In genomic region chr13:64299069-64299468, GRCm38 (mm10) we compare ENCODE assay signal across 18 mouse cellular contexts. TPM values are rescaled to one million over a fixed set of nuclear protein-coding genes. Genes with fewer than 3 reads are reported as not detected.
DNase-seq lines count a peak whose midpoint lies in the region; ATAC-seq lines count a peak whose summit lies in the region.
"Had no signal": no experiment of that assay in that cellular context is flagged by ENCODE, and none has a peak within 500 bp of the region (broad histone marks: within the 10 kb centered on the region; RNA-seq: fewer than 3 reads in every experiment).

No protein-coding gene starts in this region.

- peak; percentile 22 for DNase-seq in induced T-regulatory cell, adult 2 months (ENCODE audit: low read depth)
- DNase-seq in gastrocnemius, postnatal 10 days = no peak
- DNase-seq in kidney, postnatal 4 days = no peak
- DNase-seq in embryo, embryonic 10.5 days (ENCODE audit: low spot score) = no peak
- DNase-seq: adrenal gland, adult 2 months; adrenal gland, adult 8-10 months; adrenal gland, postnatal 10 days; adrenal gland, postnatal 14 days; adrenal gland, postnatal 25 days; adrenal gland, postnatal 36 days; B cell, adult 2 months; cerebellum, adult 11 months; cerebellum, adult 11-12 months; cerebellum, adult 18-20 months; cerebellum, adult 8-10 months had no signal

- ATAC-seq in CD4-positive, CD25-positive, alpha-beta regulatory T cell, adult 4 months = peak; percentile 65
- peak; percentile 63 for ATAC-seq in activated CD4-positive, CD25-positive, alpha-beta regulatory T cell, adult 4 months
- ATAC-seq: Patski had no signal

RNA-seq across cellular contexts. Expression of gene Aaed1, which starts 13.4 kb away (rescaled TPM):
- 10 to 100 TPM in 1 of 2 experiments, 1 to 10 TPM in 1; 9.9 to 13.1 TPM for polyA plus RNA-seq in CD4-positive, CD25-positive, alpha-beta regulatory T cell, adult 4 months (2017; shearing (Covaris generic))
- 10 to 100 TPM in 1 of 2 experiments, 1 to 10 TPM in 1; 9.0 to 13.8 TPM for polyA plus RNA-seq in activated CD4-positive, CD25-positive, alpha-beta regulatory T cell, adult 4 months (2017; shearing (Covaris generic))
- 10 to 100 TPM; 32.2 to 37.2 TPM for total RNA-seq in gastrocnemius, postnatal 10 days (2021)

RNA-seq across cellular contexts. Expression of gene Cdc14b, which starts 24.0 kb away (rescaled TPM):
- polyA plus RNA-seq in CD4-positive, CD25-positive, alpha-beta regulatory T cell, adult 4 months (2017; shearing (Covaris generic)) = 10 to 100 TPM; 10.7 to 11.6 TPM
- 10 to 100 TPM; 10.3 to 10.4 TPM for polyA plus RNA-seq in activated CD4-positive, CD25-positive, alpha-beta regulatory T cell, adult 4 months (2017; shearing (Covaris generic))
- total RNA-seq in gastrocnemius, postnatal 10 days (2021) = 1 to 10 TPM; 4.5 to 6.8 TPM
